Mouse (Mus musculus): ENCODE data around the gene Adamts17. TPM values are rescaled to one million over a fixed set of nuclear protein-coding genes. Genes with fewer than 3 reads are reported as not detected.
A peak's percentile ranks its signal among the peaks of the same experiment; 100 is the strongest.

Gene Adamts17
- polyA plus RNA-seq, 1 experiment from 2014 or later = 3.7 TPM

DNA sequence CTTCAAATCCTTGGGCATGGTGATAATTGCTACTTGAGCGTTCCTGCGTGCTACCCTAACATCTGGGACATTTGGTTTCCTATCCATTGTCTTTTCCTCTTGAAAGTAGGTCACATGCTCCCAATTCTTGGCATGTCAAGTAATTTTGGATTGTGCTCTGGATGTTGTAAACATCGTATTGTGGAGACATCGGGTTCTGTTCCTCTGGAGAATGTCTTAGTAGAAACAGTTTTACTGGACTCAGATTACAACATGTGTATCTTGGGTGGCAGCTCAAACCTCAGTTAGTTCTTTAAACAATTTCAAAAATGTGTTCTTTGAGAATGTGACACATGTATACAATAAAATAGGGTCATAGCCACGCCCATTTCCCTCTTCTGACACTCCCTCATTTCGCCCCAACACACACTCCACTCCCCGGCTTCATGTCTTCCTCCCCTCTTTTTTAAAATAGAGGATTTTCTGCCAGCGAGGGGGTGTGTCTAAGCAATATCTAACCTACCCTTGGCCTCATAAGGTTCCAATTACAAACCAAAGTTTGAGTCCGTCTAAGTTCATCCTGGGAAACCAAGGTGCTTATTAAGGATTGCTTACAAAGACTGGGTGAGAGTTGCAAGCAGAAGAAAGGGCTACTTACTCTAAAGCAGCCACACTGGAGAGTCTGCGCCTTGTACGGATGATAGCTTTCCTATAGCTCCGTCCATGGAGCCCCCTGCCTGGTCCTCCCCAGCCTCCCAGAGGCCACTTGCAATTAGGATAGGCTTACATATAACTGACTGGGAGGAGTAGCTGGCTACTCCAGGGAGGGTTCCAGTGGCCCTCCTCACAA lies 18.9 kb downstream of the Adamts17 start:
- H3K4me2 ChIP-seq (ENCODE audit: low read length) = no peak overlapping the region
- no peak overlapping the region for H3K9ac ChIP-seq (replicated peaks; ENCODE audit: low read depth, low read length)
- H3K4me1 ChIP-seq (replicated peaks; ENCODE audit: control insufficient read depth, insufficient read depth, low read length) = peaks cover 3% of the 10 kb centered on the region; the same call in 1 of the 2 replicates
- no peaks in the 10 kb centered on the region for H3K9me3 ChIP-seq (ENCODE audit: control insufficient read depth, low read length)
- H3K36me3 ChIP-seq (ENCODE audit: control insufficient read depth, insufficient read depth) = no peaks in the 10 kb centered on the region
- H3K4me3 ChIP-seq (replicated peaks; ENCODE audit: low read length) = no peak overlapping the region
- WGBS = 57% methylated on average over 12 of the region's 12 CpGs
- H3K27me3 ChIP-seq (replicated peaks; ENCODE audit: control insufficient read depth, insufficient read depth, low read length) = no peaks in the 10 kb centered on the region
- H3K27ac ChIP-seq (ENCODE audit: low read length) = no peak overlapping the region
- ATAC-seq = peak; percentile 30; the same call in 1 of the 2 replicates

- Histone ChIP-seq H3K4me1 (replicated peaks; ENCODE audit: control insufficient read depth, insufficient read depth, low read length) (peaks cover 3% of the 10 kb centered on the region; the same call in 1 of the 2 replicates), H3K27me3 (replicated peaks; ENCODE audit: control insufficient read depth, insufficient read depth, low read length) (no peaks in the 10 kb centered on the region), H3K27ac (ENCODE audit: low read length) (no peak overlapping the region), H3K9me3 (ENCODE audit: control insufficient read depth, low read length) (no peaks in the 10 kb centered on the region), H3K36me3 (ENCODE audit: control insufficient read depth, insufficient read depth) (no peaks in the 10 kb centered on the region), H3K4me3 (replicated peaks; ENCODE audit: low read length) (no peak overlapping the region), H3K9ac (replicated peaks; ENCODE audit: low read depth, low read length) (no peak overlapping the region), H3K4me2 (ENCODE audit: low read length) (no peak overlapping the region)
- WGBS = 25% methylated on average over 5 of the region's 5 CpGs
- peak; percentile 74 for ATAC-seq
Observed at GRCm38 (mm10) chr7:66859220-66859619, 19.7 kb downstream of the Adamts17 start.

DNA sequence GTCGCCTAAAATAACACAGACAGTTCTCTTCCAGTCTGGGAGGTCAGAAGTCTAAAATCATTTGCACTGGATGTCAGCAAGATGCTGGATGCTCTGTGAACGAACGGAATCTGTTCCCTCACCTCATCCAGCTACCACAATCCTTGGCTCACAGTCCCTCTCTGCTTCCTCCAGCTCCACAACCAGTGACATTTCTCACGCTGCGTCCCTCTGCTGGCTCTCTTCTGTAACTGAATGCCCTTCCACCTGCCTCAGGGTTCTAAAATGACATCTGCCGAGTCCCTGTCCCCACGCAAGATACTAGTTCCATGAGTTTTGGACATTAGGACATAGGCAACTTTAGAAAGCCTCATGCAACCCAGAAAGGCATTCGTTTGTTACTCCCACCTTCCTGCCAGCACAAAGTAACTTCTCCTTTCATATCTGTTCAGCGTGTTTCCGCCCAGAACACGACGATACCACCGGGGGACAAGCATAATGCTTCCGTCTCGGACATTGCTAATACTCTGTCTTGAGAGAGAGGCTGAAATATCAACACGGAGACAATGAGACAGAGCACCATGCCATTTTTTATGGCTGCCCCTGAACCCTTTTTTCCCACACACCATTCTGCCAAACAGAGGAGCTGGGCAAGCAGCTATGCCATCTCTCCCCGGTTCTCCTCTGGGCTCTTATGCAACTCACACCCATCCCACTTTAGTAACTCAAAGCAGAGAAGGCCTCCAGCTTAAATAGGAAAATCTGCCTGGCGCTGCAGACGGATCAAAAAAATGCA lies 27.6 kb downstream of the Adamts17 start:
- Histone ChIP-seq H3K9me3 (ENCODE audit: control insufficient read depth, low read length) (no peaks in the 10 kb centered on the region), H3K27ac (ENCODE audit: low read length) (peak overlapping the region; percentile 16), H3K27me3 (replicated peaks; ENCODE audit: control insufficient read depth, insufficient read depth, low read length) (no peaks in the 10 kb centered on the region), H3K9ac (replicated peaks; ENCODE audit: low read depth, low read length) (no peak overlapping the region), H3K4me1 (replicated peaks; ENCODE audit: control insufficient read depth, insufficient read depth, low read length) (peaks cover 16% of the 10 kb centered on the region), H3K36me3 (ENCODE audit: control insufficient read depth, insufficient read depth) (no peaks in the 10 kb centered on the region), H3K4me2 (ENCODE audit: low read length) (no peak overlapping the region), H3K4me3 (replicated peaks; ENCODE audit: low read length) (no peak overlapping the region)
- 74% methylated on average over 19 of the region's 19 CpGs for WGBS
- no peak for ATAC-seq

GRCm38 (mm10) chr7:66867719-66868501 lies 28.4 kb downstream of the Adamts17 start:
- Histone ChIP-seq H3K27me3 (replicated peaks; ENCODE audit: control insufficient read depth, insufficient read depth, low read length) (no peaks in the 10 kb centered on the region), H3K4me2 (ENCODE audit: low read length) (no peak overlapping the region), H3K9me3 (ENCODE audit: control insufficient read depth, low read length) (no peaks in the 10 kb centered on the region), H3K36me3 (ENCODE audit: control insufficient read depth, insufficient read depth) (no peaks in the 10 kb centered on the region), H3K27ac (ENCODE audit: low read length) (peak overlapping the region; percentile 30), H3K4me3 (replicated peaks; ENCODE audit: low read length) (no peak overlapping the region), H3K9ac (replicated peaks; ENCODE audit: low read depth, low read length) (no peak overlapping the region), H3K4me1 (replicated peaks; ENCODE audit: control insufficient read depth, insufficient read depth, low read length) (peaks cover 16% of the 10 kb centered on the region)
- ATAC-seq = peak; percentile 59
- 27% methylated on average over 13 of the region's 13 CpGs for WGBS

- H3K36me3 ChIP-seq (ENCODE audit: control insufficient read depth, insufficient read depth) = no peaks in the 10 kb centered on the region
- ATAC-seq = no peak
- no peak overlapping the region for H3K4me3 ChIP-seq (replicated peaks; ENCODE audit: low read length)
- no peak overlapping the region for H3K27ac ChIP-seq (ENCODE audit: low read length)
- no peak overlapping the region for H3K9ac ChIP-seq (replicated peaks; ENCODE audit: low read depth, low read length)
- WGBS = 57% methylated on average over 7 of the region's 7 CpGs
- no peak overlapping the region for H3K4me2 ChIP-seq (ENCODE audit: low read length)
- peaks cover 16% of the 10 kb centered on the region for H3K4me1 ChIP-seq (replicated peaks; ENCODE audit: control insufficient read depth, insufficient read depth, low read length)
- H3K9me3 ChIP-seq (ENCODE audit: control insufficient read depth, low read length) = no peaks in the 10 kb centered on the region; the same call in 1 of the 2 replicates
- no peaks in the 10 kb centered on the region for H3K27me3 ChIP-seq (replicated peaks; ENCODE audit: control insufficient read depth, insufficient read depth, low read length)
Observed at GRCm38 (mm10) chr7:66871520-66871919, 32.0 kb downstream of the Adamts17 start.

GRCm38 (mm10) chr7:66871940-66872511 lies 32.5 kb downstream of the Adamts17 start:
- Histone ChIP-seq H3K4me1 (replicated peaks; ENCODE audit: control insufficient read depth, insufficient read depth, low read length) (peaks cover 16% of the 10 kb centered on the region), H3K27me3 (replicated peaks; ENCODE audit: control insufficient read depth, insufficient read depth, low read length) (no peaks in the 10 kb centered on the region), H3K9me3 (ENCODE audit: control insufficient read depth, low read length) (no peaks in the 10 kb centered on the region; the same call in 1 of the 2 replicates), H3K4me3 (replicated peaks; ENCODE audit: low read length) (no peak overlapping the region), H3K27ac (ENCODE audit: low read length) (no peak overlapping the region), H3K36me3 (ENCODE audit: control insufficient read depth, insufficient read depth) (no peaks in the 10 kb centered on the region), H3K4me2 (ENCODE audit: low read length) (no peak overlapping the region), H3K9ac (replicated peaks; ENCODE audit: low read depth, low read length) (no peak overlapping the region)
- peak; percentile 49 for ATAC-seq
- WGBS = 68% methylated on average over 14 of the region's 14 CpGs

DNA sequence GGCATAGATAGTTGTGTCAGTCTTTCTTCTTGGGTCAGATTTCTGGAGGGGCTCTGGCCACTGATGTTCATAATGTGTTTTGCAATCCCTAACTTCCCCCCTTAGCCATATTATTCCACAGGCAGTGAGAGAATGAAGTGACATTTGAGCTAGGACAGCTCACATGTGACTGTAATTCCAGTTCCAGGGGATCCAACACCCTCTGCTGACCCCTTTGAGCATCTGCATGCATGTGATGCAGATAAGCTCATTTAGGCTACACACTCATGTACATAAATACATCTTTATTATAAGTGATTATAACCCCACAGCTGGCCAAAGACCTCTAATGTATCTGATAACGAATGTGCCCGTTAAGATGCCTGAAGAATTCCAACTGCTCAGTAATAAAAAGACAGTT lies 33.7 kb downstream of the Adamts17 start:
- Histone ChIP-seq H3K27ac (ENCODE audit: low read length) (no peak overlapping the region), H3K4me2 (ENCODE audit: low read length) (no peak overlapping the region), H3K36me3 (ENCODE audit: control insufficient read depth, insufficient read depth) (no peaks in the 10 kb centered on the region), H3K27me3 (replicated peaks; ENCODE audit: control insufficient read depth, insufficient read depth, low read length) (no peaks in the 10 kb centered on the region), H3K9me3 (ENCODE audit: control insufficient read depth, low read length) (no peaks in the 10 kb centered on the region; the same call in 1 of the 2 replicates), H3K4me3 (replicated peaks; ENCODE audit: low read length) (no peak overlapping the region), H3K9ac (replicated peaks; ENCODE audit: low read depth, low read length) (no peak overlapping the region), H3K4me1 (replicated peaks; ENCODE audit: control insufficient read depth, insufficient read depth, low read length) (peaks cover 6% of the 10 kb centered on the region)
- 62% methylated on average over 2 of the region's 2 CpGs for WGBS
- no peak for ATAC-seq

DNA sequence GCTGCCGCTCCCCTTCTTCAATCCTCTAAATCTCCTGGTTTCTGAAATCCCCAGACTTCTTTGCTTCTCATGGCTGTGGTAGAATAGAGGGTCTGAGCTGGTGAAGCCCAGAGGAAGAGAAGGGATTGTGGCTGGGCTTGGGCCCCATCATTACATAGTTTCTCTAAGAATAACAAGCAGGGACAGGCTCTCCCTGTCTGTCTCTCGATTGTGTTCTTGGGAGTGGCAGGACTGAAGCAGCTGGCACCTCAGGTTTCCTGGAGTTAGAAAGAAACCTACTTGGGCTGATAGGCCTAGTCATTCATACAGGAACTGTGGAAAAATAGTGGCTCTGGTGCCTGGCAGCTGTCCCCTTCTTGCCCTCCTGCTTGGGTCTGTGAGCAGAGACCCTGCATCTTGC lies 51.9 kb downstream of the Adamts17 start:
- no peak overlapping the region for H3K9ac ChIP-seq (replicated peaks; ENCODE audit: low read depth, low read length)
- 77% methylated on average over 2 of the region's 2 CpGs for WGBS
- no peaks in the 10 kb centered on the region for H3K9me3 ChIP-seq (ENCODE audit: control insufficient read depth, low read length)
- H3K27ac ChIP-seq (ENCODE audit: low read length) = no peak overlapping the region
- H3K4me1 ChIP-seq (replicated peaks; ENCODE audit: control insufficient read depth, insufficient read depth, low read length) = no peaks in the 10 kb centered on the region
- ATAC-seq = no peak
- H3K36me3 ChIP-seq (ENCODE audit: control insufficient read depth, insufficient read depth) = no peaks in the 10 kb centered on the region
- no peak overlapping the region for H3K4me3 ChIP-seq (replicated peaks; ENCODE audit: low read length)
- H3K4me2 ChIP-seq (ENCODE audit: low read length) = no peak overlapping the region
- no peaks in the 10 kb centered on the region for H3K27me3 ChIP-seq (replicated peaks; ENCODE audit: control insufficient read depth, insufficient read depth, low read length)

Measured in forebrain, embryonic 16.5 days (tissue).